Mouse (Mus musculus): Measurements from ENCODE around the gene Serpinb3c.
"Not testable (repeated sequence)": the region's sequence is repeated elsewhere in the genome, so short reads cannot be mapped to it uniquely, and the experiment has no call there.

Gene Serpinb3c

GRCm38 (mm10) chr1:107278261-107278660, at the start of gene Serpinb3c, which contains the start of gene Serpinb3b:
Serpinb3c (minus strand) TSS chr1:107278371.
Serpinb3b (minus strand) TSS chr1:107278361.
- not testable (repeated sequence) for DNase-seq (ENCODE audit: low read depth, low spot score)

- peak; percentile 19 for DNase-seq (ENCODE audit: low read depth, low spot score)
Measured at GRCm38 (mm10) chr1:107243170-107243569, 35.0 kb downstream of the Serpinb3c start.
